Mouse (Mus musculus) gastrocnemius, postnatal 14 days (tissue): ENCODE results near the gene Paox. TPM values are rescaled to one million over a fixed set of nuclear protein-coding genes. Genes with fewer than 3 reads are reported as not detected.

Source experiments
- DNase-seq: peaks from one replicate; pipeline ENCODE4 v3.0.0; 2021; ENCODE audit warnings: mixed read lengths
- intact Hi-C: fragments of 180-260 bp; cut with DNase I; formaldehyde crosslinking; loops from one replicate; pipeline ENCODE4 v1.15.1; 2025; ENCODE audit warnings: low total_unique reads
- total RNA-seq, 2 experiments: library from RNA; stranded (reverse); gene quantifications; 2 replicates each; pipeline ENCODE4 v1.2.3; 2021

The Paox gene
- total RNA-seq, 2 experiments from 2014 or later = 3.7 to 4.7 TPM

GRCm38 (mm10) chr7:140154218-140154927 lies 38.8 kb downstream of the Paox start, which contains the start of gene Sprn:
Gene Sprn (minus strand): TSS chr7:140154877.
- intact Hi-C loops = no loop called here
- no peak for DNase-seq

DNA sequence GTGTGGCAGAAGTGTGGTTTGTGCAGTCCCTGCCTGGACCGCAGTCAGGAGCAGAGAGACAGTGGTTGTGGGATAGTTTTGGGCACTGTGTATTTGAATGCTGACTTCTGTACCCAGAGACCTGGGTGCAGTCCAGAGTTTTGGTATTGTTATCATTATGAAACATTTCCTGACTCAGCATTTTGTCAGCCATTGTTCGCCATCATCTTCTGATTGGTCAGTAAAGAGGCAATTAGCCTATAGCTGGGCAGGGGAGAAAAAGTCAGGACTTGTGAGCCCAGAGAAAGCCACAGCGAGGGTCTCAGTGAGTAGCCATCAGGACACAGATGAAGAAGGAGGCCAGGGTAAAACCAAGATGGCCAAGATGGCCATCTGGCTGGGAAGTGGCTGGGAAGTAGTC lies 44.8 kb downstream of the Paox start:
- intact Hi-C loops = no loop called here
- no peak for DNase-seq

DNA sequence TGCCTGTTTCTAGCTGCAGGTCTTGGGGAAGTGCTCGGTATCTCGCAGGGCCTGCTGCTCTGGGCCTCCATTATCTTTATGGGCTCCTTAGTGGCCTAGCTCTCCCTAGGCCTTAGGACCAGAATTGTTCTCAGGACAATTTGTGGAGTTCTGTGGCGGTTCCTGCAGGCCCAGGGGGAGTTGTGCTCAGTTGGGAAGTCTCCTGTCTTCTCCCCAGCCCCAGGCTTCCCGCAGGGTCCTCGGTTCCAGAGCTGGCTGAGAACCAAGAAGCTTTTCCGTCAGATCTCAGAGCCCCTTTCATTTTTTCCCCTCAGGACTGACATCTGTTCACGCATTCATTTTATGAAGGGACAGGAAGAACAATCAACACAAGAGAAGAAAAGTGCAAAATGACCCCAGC lies 49.1 kb downstream of the Paox start, which contains the start of gene Olfr522:
Gene Olfr522 (minus strand): TSS at position 101 of the 400 bp plus-strand sequence.
- intact Hi-C loops = no loop called here
- no peak for DNase-seq

- intact Hi-C loops = no loop called here
- no peak for DNase-seq
These were observed 52.4 kb downstream of the Paox start for GRCm38 (mm10) chr7:140167950-140168349.

- intact Hi-C loops = no loop called here
These were observed 53.8 kb downstream of the Paox start for GRCm38 (mm10) chr7:140169386-140169785.

GRCm38 (mm10) chr7:140170863-140171262 lies 55.3 kb downstream of the Paox start:
- intact Hi-C loops = no loop called here
- DNase-seq = no peak

More at GRCm38 (mm10) chr7:140169386-140169785, 53.8 kb downstream of the Paox start:
- no peak for DNase-seq

- intact Hi-C loops = no loop called here
- no peak for DNase-seq
These were observed 57.3 kb downstream of the Paox start, which contains the start of gene Olfr523 for GRCm38 (mm10) chr7:140172936-140173335. Gene Olfr523 (plus strand): TSS chr7:140173217.

GRCm38 (mm10) chr7:140179176-140179575 lies 63.6 kb downstream of the Paox start:
- intact Hi-C loops = no loop called here

GRCm38 (mm10) chr7:140180692-140181091 lies 65.1 kb downstream of the Paox start:
- no peak for DNase-seq
- intact Hi-C loops = no loop called here

More at GRCm38 (mm10) chr7:140179176-140179575, 63.6 kb downstream of the Paox start:
- DNase-seq = no peak

GRCm38 (mm10) chr7:140184206-140184605 lies 68.6 kb downstream of the Paox start:
- intact Hi-C loops = no loop called here
- DNase-seq = no peak

Other genes with a start within 250 kb of the Paox start
- under 1 TPM; 0.04 to 0.08 TPM for gene Kndc1, start 221.1 kb upstream of the Paox start, total RNA-seq
- gene Utf1, start 172.0 kb upstream of the Paox start, total RNA-seq = not detected
- gene 6430531B16Rik, start 137.0 kb upstream of the Paox start, total RNA-seq = not detected
- under 1 TPM; 0.59 to 0.75 TPM for gene Adam8, start 123.2 kb upstream of the Paox start, total RNA-seq
- gene Zfp511, start 79.4 kb upstream of the Paox start, total RNA-seq = 1 to 10 TPM; 6.9 to 7.4 TPM
- gene Tubgcp2, start 79.1 kb upstream of the Paox start, total RNA-seq = 10 to 100 TPM; 16.3 to 18.1 TPM
- not detected for gene Msx3, start 66.7 kb upstream of the Paox start, total RNA-seq
- gene Caly, start 33.3 kb upstream of the Paox start, total RNA-seq = under 1 TPM; 0.31 to 0.53 TPM
- gene Prap1, start 22.4 kb upstream of the Paox start, total RNA-seq = not detected
- 10 to 100 TPM; 33.6 to 43.7 TPM for gene Fuom, start 13.4 kb upstream of the Paox start, total RNA-seq
- 100 to 1,000 TPM in 1 of 2 experiments, 10 to 100 TPM in 1; 91.8 to 114 TPM for gene Echs1, start 677 bp downstream of the Paox start, total RNA-seq
- 10 to 100 TPM; 22.9 to 23.6 TPM for gene Mtg1, start 21.8 kb downstream of the Paox start, total RNA-seq
- under 1 TPM; 0.23 to 0.47 TPM for gene Sprn, start 39.1 kb downstream of the Paox start, total RNA-seq
- not detected for gene Olfr522, start 49.0 kb downstream of the Paox start, total RNA-seq
- gene Olfr523, start 57.4 kb downstream of the Paox start, total RNA-seq = not detected
- gene Olfr524, start 90.2 kb downstream of the Paox start, total RNA-seq = not detected
- gene Cd163l1, start 102.5 kb downstream of the Paox start, total RNA-seq = not detected
- gene 5830411N06Rik, start 131.5 kb downstream of the Paox start, total RNA-seq = not detected
- gene Olfr525, start 205.1 kb downstream of the Paox start, total RNA-seq = not detected
- gene Olfr527, start 218.2 kb downstream of the Paox start, total RNA-seq = not detected
- not detected for gene Olfr60, start 245.9 kb downstream of the Paox start, total RNA-seq